Mouse (Mus musculus) embryonic facial prominence, embryonic 11.5 days (tissue): ENCODE measurements around the gene Ecsit. TPM values are rescaled to one million over a fixed set of nuclear protein-coding genes. Genes with fewer than 3 reads are reported as not detected.
A peak's percentile ranks its signal among the peaks of the same experiment; 100 is the strongest.

Experiments
- ATAC-seq: fragments of 200-750 bp; cut with Nextera tagmentation; replicated peaks from 2 replicates; pipeline ENCODE4 v1.8.0; 2017; ENCODE audit warnings: low read depth; ENCODE audit not compliant: insufficient number of reproducible peaks, low FRiP score, low TSS enrichment
- DNase-seq: peaks from one replicate; pipeline ENCODE4 v3.0.0-alpha.2; 2015; ENCODE audit warnings: low spot score
- H3K27ac ChIP-seq: fragments of 300-500 bp; sonication (generic); replicated peaks from 2 replicates; pipeline ENCODE4 v1.5.1; 2014; ENCODE audit warnings: mild to moderate bottlenecking, low read depth, low read length, control low read depth
- H3K27me3 ChIP-seq: fragments of 300-500 bp; sonication (generic); 2 replicates; pipeline ENCODE4 v1.6.1; 2014; ENCODE audit warnings: mild to moderate bottlenecking, low read length, moderate library complexity, mixed read lengths; ENCODE audit not compliant: control insufficient read depth, insufficient read depth
- H3K36me3 ChIP-seq: fragments of 300-500 bp; sonication (generic); replicated peaks from 2 replicates; pipeline ENCODE4 v1.6.1; 2014; ENCODE audit warnings: low read depth, mild to moderate bottlenecking, low read length, moderate library complexity, mixed read lengths; ENCODE audit not compliant: control insufficient read depth, insufficient read depth
- H3K4me1 ChIP-seq: fragments of 300-500 bp; sonication (generic); 2 replicates; pipeline ENCODE4 v1.6.1; 2014; ENCODE audit warnings: low read length, mixed read lengths; ENCODE audit not compliant: control insufficient read depth, insufficient read depth
- H3K4me2 ChIP-seq: fragments of 300-500 bp; sonication (generic); 2 replicates; pipeline ENCODE4 v1.6.1; 2014; ENCODE audit warnings: low read depth, mild to moderate bottlenecking, control low read depth, low read length, moderate library complexity
- H3K4me3 ChIP-seq: fragments of 300-500 bp; sonication (generic); 2 replicates; pipeline ENCODE4 v1.5.1; 2014; ENCODE audit warnings: low read depth, low read length, control low read depth
- H3K9ac ChIP-seq: fragments of 300-500 bp; sonication (generic); replicated peaks from 2 replicates; pipeline ENCODE4 v1.6.1; 2014; ENCODE audit warnings: mild to moderate bottlenecking, control low read depth, low read length
- H3K9me3 ChIP-seq: fragments of 300-500 bp; sonication (generic); replicated peaks from 2 replicates; pipeline ENCODE4 v1.6.1; 2016; ENCODE audit warnings: mild to moderate bottlenecking, low read length, inconsistent platforms, mixed read lengths; ENCODE audit not compliant: control insufficient read depth
- WGBS: fragments of 180-500 bp; shearing (Covaris S2); extraction: QIAGEN DNeasy Blood & Tissue Kit; methylation state at CpG from one replicate; pipeline ENCODE4 v1.1.7; 2014; 5-methylcytosine and 5-hydroxymethylcytosine counted together
- polyA plus RNA-seq: library from polyadenylated mRNA; unstranded; fragments of >200 nt; fragmentation: Nextera tagmentation; extraction: Ambion mirVana; gene quantifications from 2 replicates; pipeline ENCODE4 v1.2.1, GENCODE M21; 2014

Gene Ecsit
- 25.2 and 26.6 TPM in 2 replicates for polyA plus RNA-seq

GRCm38 (mm10) chr9:22085022-22085834, at the start of gene Ecsit:
Ecsit (minus strand) TSS chr9:22085438.
- Histone ChIP-seq H3K9me3 (no peaks in the 10 kb centered on the region), H3K4me1 (no peaks in the 10 kb centered on the region), H3K4me2 (peak within 1 kb of the TSS; percentile 73), H3K27ac (no peak within 1 kb of the TSS), H3K27me3 (no peaks in the 10 kb centered on the region), H3K4me3 (peak within 1 kb of the TSS; percentile 70), H3K36me3 (no peaks in the 10 kb centered on the region), H3K9ac (peak within 1 kb of the TSS; percentile 63)
- ATAC-seq (peak; percentile 95), DNase-seq (peak; percentile 96)
- WGBS = under 1% methylated on average over 48 of the region's 48 CpGs

- Histone ChIP-seq H3K27ac (no peak overlapping the region), H3K27me3 (peaks cover 9% of the 10 kb centered on the region)
These were observed 49.1 kb upstream of the Ecsit start for GRCm38 (mm10) chr9:22134246-22134890.

GRCm38 (mm10) chr9:22132220-22132619, 47.0 kb upstream of the Ecsit start:
- ATAC-seq (no peak), DNase-seq (no peak)
- no peaks in the 10 kb centered on the region for H3K9me3 ChIP-seq
- H3K4me2 ChIP-seq = no peak overlapping the region; the same call in 1 of the 2 replicates
- H3K27me3 ChIP-seq = peaks cover 7% of the 10 kb centered on the region
- H3K4me1 ChIP-seq = peaks cover 3% of the 10 kb centered on the region; the same call in 1 of the 2 replicates
- no peaks in the 10 kb centered on the region for H3K36me3 ChIP-seq
- no peak overlapping the region; the same call in 1 of the 2 replicates for H3K4me3 ChIP-seq
- H3K9ac ChIP-seq = no peak overlapping the region
- 43% methylated on average over 11 of the region's 11 CpGs for WGBS
- H3K27ac ChIP-seq = no peak overlapping the region

More at GRCm38 (mm10) chr9:22134246-22134890, 49.1 kb upstream of the Ecsit start:
- Histone ChIP-seq H3K9ac (no peak overlapping the region), H3K4me2 (no peak overlapping the region), H3K36me3 (no peaks in the 10 kb centered on the region), H3K4me1 (peaks cover 3% of the 10 kb centered on the region; the same call in 1 of the 2 replicates), H3K9me3 (no peaks in the 10 kb centered on the region), H3K4me3 (no peak overlapping the region)
- ATAC-seq (no peak), DNase-seq (no peak)
- WGBS = 83% methylated on average over 7 of the region's 7 CpGs

- Histone ChIP-seq H3K4me3 (peak overlapping the region; percentile 23), H3K27me3 (peaks cover 7% of the 10 kb centered on the region), H3K9me3 (no peaks in the 10 kb centered on the region), H3K9ac (peak overlapping the region; percentile 44), H3K27ac (no peak overlapping the region), H3K4me1 (peaks cover 3% of the 10 kb centered on the region; the same call in 1 of the 2 replicates), H3K4me2 (peak overlapping the region; percentile 53), H3K36me3 (no peaks in the 10 kb centered on the region)
- ATAC-seq (no peak), DNase-seq (peak; percentile 43)
- under 1% methylated on average over 34 of the region's 35 CpGs for WGBS
These were observed 46.2 kb upstream of the Ecsit start for GRCm38 (mm10) chr9:22131226-22131981.

- Histone ChIP-seq H3K4me2 (no peak overlapping the region), H3K36me3 (no peaks in the 10 kb centered on the region), H3K9me3 (no peaks in the 10 kb centered on the region), H3K4me1 (no peaks in the 10 kb centered on the region), H3K9ac (no peak overlapping the region), H3K27ac (no peak overlapping the region), H3K4me3 (no peak overlapping the region), H3K27me3 (no peaks in the 10 kb centered on the region; the same call in 1 of the 2 replicates)
- 87% methylated on average over 15 of the region's 15 CpGs for WGBS
- ATAC-seq (no peak), DNase-seq (no peak)
These were observed 40.2 kb upstream of the Ecsit start for GRCm38 (mm10) chr9:22125246-22126027.

- Histone ChIP-seq H3K4me3 (no peak overlapping the region), H3K9ac (no peak overlapping the region), H3K9me3 (no peaks in the 10 kb centered on the region), H3K27ac (no peak overlapping the region), H3K36me3 (no peaks in the 10 kb centered on the region), H3K4me1 (no peaks in the 10 kb centered on the region), H3K27me3 (no peaks in the 10 kb centered on the region), H3K4me2 (no peak overlapping the region)
- ATAC-seq = no peak
- WGBS = 85% methylated on average over 3 of the region's 3 CpGs
- no peak for DNase-seq
These were observed 38.9 kb upstream of the Ecsit start for GRCm38 (mm10) chr9:22124169-22124568.

- Histone ChIP-seq H3K4me1 (no peaks in the 10 kb centered on the region), H3K4me2 (no peak overlapping the region), H3K36me3 (no peaks in the 10 kb centered on the region), H3K27me3 (no peaks in the 10 kb centered on the region), H3K9ac (no peak overlapping the region), H3K27ac (no peak overlapping the region), H3K9me3 (no peaks in the 10 kb centered on the region), H3K4me3 (no peak overlapping the region)
- ATAC-seq (no peak), DNase-seq (no peak)
- 83% methylated on average over 7 of the region's 7 CpGs for WGBS
These were observed 37.9 kb upstream of the Ecsit start for GRCm38 (mm10) chr9:22123069-22123609.
